Mouse (Mus musculus) hindbrain, embryonic 10.5 days (tissue): ENCODE data around the gene Mecom. TPM values are rescaled to one million over a fixed set of nuclear protein-coding genes. Genes with fewer than 3 reads are reported as not detected.
A peak's percentile ranks its signal among the peaks of the same experiment; 100 is the strongest.

ENCODE experiments used
- DNase-seq: peaks from one replicate; pipeline ENCODE4 v3.0.0-alpha.2; 2017; ENCODE audit warnings: low spot score
- H3K27ac ChIP-seq: fragments of 300-500 bp; sonication (generic); 2 replicates; pipeline ENCODE4 v1.5.1; 2016; ENCODE audit warnings: mild to moderate bottlenecking, moderate library complexity
- H3K27me3 ChIP-seq: fragments of 300-500 bp; sonication (generic); 2 replicates; pipeline ENCODE4 v1.6.1; 2016; ENCODE audit warnings: mild to moderate bottlenecking; ENCODE audit not compliant: poor library complexity, insufficient read depth, severe bottlenecking
- H3K36me3 ChIP-seq: fragments of 300-500 bp; sonication (generic); 2 replicates; pipeline ENCODE4 v1.6.1; 2016; ENCODE audit warnings: mild to moderate bottlenecking, moderate library complexity
- H3K4me1 ChIP-seq: fragments of 300-500 bp; sonication (generic); replicated peaks from 2 replicates; pipeline ENCODE4 v1.6.1; 2016; ENCODE audit warnings: mild to moderate bottlenecking
- H3K4me3 ChIP-seq: fragments of 300-500 bp; sonication (generic); 2 replicates; pipeline ENCODE4 v1.5.1; 2016; ENCODE audit warnings: mild to moderate bottlenecking, moderate library complexity
- H3K9me3 ChIP-seq: fragments of 300-500 bp; sonication (generic); 2 replicates; pipeline ENCODE4 v1.6.1; 2016; ENCODE audit warnings: mild to moderate bottlenecking, moderate library complexity
- WGBS: fragments of 180-500 bp; shearing (Covaris S2); methylation state at CpG from one replicate; pipeline ENCODE4 v1.1.7; 2016; 5-methylcytosine and 5-hydroxymethylcytosine counted together
- polyA plus RNA-seq: library from polyadenylated mRNA; unstranded; fragments of >200 nt; fragmentation: Nextera tagmentation; extraction: Ambion mirVana; gene quantifications from 2 replicates; pipeline ENCODE4 v1.2.1, GENCODE M21; 2016

Mecom gene
- polyA plus RNA-seq, 1 experiment from 2014 or later, result 25.8 TPM

- H3K4me1 ChIP-seq, result peaks cover 76% of the 10 kb centered on the region
- no peak overlapping the region for H3K27ac ChIP-seq
- H3K36me3 ChIP-seq, result no peaks in the 10 kb centered on the region
- no peak for DNase-seq
- WGBS, result 6% methylated on average over 7 of the region's 7 CpGs
- no peaks in the 10 kb centered on the region for H3K9me3 ChIP-seq
- H3K4me3 ChIP-seq, result no peak overlapping the region
- peaks cover 86% of the 10 kb centered on the region for H3K27me3 ChIP-seq
Observed at GRCm38 (mm10) chr3:30511796-30512195, 36.0 kb downstream of the Mecom start.

DNA sequence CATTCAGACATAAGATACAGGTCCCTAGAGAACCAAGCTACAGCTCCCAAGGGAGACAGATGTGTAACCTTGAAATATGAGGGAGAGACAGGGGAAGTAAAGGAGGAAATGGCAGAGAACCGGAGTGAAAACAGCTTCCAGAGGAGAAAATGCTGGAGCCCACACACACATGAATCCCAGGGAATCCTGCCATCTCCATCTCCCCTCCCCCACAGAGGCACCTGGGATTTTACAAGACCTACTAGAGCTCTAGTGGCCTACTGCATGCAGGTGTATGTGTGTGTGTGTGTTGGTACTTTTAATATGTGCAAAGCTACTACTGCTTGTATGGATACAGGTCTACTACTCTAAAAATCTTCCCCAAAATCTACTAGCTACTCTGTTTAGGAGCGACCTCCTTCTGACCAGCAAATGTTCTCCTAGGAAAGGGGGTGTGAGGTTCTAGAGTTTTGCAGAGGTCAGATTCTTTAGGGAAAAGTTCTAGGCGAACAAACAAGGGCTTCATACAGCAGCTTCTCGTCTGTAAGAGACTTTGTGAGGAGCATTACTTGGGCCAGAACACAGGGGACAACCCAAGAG, 36.7 kb downstream of the Mecom start:
- peak; percentile 26 for DNase-seq
- Histone ChIP-seq H3K9me3 (no peaks in the 10 kb centered on the region), H3K27me3 (peaks cover 80% of the 10 kb centered on the region), H3K36me3 (no peaks in the 10 kb centered on the region), H3K4me1 (peaks cover 83% of the 10 kb centered on the region), H3K4me3 (no peak overlapping the region), H3K27ac (no peak overlapping the region)
- 9% methylated on average over 4 of the region's 4 CpGs for WGBS

GRCm38 (mm10) chr3:30510646-30511045, 37.2 kb downstream of the Mecom start:
- Histone ChIP-seq H3K27me3 (peaks cover 80% of the 10 kb centered on the region), H3K9me3 (no peaks in the 10 kb centered on the region), H3K4me1 (peaks cover 88% of the 10 kb centered on the region), H3K4me3 (peak overlapping the region; percentile 74), H3K36me3 (no peaks in the 10 kb centered on the region), H3K27ac (no peak overlapping the region)
- peak; percentile 30 for DNase-seq
- 3% methylated on average over 8 of the region's 8 CpGs for WGBS

- peaks cover 80% of the 10 kb centered on the region for H3K27me3 ChIP-seq
- peak; percentile 58 for DNase-seq
- 1% methylated on average over 16 of the region's 16 CpGs for WGBS
- H3K36me3 ChIP-seq, result no peaks in the 10 kb centered on the region
- H3K27ac ChIP-seq, result no peak overlapping the region
- H3K4me3 ChIP-seq, result peak overlapping the region; percentile 74
- H3K9me3 ChIP-seq, result no peaks in the 10 kb centered on the region
- H3K4me1 ChIP-seq, result peaks cover 88% of the 10 kb centered on the region
Observed at GRCm38 (mm10) chr3:30510105-30510504, 37.7 kb downstream of the Mecom start.

DNA sequence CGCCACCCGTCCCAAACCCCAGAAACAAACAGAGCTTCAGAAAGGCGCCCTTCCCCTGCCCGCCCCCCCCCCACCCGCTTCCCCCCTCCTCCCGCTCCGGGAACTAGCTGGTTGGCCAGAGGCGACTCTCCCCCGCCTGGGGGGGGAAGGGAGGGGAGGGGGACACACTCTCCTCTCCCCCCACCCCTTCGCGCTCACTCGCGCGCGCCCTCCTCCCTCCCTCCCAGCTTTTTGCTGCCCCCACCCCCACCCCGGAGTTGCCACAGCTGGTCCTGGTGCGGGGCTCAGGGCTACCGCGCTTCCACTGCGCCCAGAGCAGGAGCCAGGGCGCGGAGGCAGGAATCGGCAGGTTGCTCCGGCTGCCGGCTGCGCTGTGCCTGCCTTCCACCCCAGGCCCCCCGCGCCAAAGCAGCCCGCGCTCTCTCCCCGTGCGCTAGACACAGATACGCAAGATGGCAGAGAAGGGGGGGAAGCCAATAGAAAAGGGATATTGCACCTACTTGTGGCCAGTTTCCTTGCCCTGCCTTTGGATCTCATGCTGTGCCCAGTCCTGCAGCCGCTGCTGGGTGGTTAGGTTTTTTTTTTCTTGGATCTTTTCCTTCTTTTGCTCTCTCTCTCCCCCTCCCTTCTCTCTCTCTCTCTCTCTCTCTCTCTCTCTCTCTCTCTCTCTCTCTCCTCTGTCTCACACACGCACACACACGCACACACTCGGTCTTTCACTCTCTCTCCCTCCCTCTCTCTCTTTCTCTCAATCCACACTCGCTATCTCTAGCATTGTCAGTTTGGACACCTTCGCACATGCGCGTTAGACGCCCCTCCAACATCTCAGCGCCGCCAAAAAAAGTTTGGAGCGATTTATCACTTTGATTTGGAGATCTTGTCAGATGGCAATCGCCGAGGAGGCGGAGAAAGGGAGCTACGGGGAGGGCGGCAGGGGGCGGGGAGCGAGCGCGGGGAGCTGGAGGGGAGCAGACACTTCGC, 38.6 kb downstream of the Mecom start:
- DNase-seq, result peak; percentile 85
- Histone ChIP-seq H3K9me3 (no peaks in the 10 kb centered on the region), H3K27me3 (peaks cover 82% of the 10 kb centered on the region), H3K27ac (peak overlapping the region; percentile 94), H3K4me3 (peak overlapping the region; percentile 74), H3K36me3 (no peaks in the 10 kb centered on the region), H3K4me1 (peaks cover 88% of the 10 kb centered on the region)
- WGBS, result under 1% methylated on average over 51 of the region's 55 CpGs

DNA sequence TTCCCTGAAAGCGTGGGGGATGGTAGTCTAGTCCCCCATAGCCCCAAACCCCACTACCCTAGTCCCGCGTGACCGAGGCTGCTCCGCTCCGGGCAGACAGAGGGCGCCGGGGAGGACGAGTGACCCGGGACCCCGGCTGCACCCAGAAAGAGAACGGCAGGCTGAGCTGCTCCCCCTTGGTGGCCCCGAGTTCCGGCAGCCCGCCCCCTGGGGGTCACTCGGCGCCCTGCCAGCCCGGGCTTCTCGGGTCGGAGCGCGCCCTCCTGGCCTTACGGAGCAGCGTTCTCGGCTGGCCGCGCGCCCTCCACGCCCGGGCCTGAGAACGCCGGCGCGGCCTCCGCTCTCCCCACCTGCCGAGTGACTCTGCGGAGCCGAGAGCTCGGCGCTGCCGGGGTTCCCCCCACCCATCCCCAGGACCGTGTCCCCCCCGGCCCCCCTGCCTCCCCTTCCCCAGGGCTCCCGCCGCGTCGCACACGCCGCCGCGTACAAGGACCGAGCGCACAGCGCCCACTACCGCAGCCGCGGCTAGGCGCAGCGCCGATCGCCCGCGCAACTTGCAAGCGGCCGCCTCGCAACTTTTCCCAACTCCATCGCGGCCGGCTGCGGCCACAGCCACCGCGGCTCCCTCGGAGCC, 39.4 kb downstream of the Mecom start:
- Histone ChIP-seq H3K27me3 (peaks cover 82% of the 10 kb centered on the region), H3K27ac (peak overlapping the region; percentile 94), H3K4me1 (peaks cover 84% of the 10 kb centered on the region), H3K4me3 (peak overlapping the region; percentile 74), H3K36me3 (no peaks in the 10 kb centered on the region), H3K9me3 (no peaks in the 10 kb centered on the region)
- under 1% methylated on average over 73 of the region's 73 CpGs for WGBS
- DNase-seq, result peak; percentile 85

DNA sequence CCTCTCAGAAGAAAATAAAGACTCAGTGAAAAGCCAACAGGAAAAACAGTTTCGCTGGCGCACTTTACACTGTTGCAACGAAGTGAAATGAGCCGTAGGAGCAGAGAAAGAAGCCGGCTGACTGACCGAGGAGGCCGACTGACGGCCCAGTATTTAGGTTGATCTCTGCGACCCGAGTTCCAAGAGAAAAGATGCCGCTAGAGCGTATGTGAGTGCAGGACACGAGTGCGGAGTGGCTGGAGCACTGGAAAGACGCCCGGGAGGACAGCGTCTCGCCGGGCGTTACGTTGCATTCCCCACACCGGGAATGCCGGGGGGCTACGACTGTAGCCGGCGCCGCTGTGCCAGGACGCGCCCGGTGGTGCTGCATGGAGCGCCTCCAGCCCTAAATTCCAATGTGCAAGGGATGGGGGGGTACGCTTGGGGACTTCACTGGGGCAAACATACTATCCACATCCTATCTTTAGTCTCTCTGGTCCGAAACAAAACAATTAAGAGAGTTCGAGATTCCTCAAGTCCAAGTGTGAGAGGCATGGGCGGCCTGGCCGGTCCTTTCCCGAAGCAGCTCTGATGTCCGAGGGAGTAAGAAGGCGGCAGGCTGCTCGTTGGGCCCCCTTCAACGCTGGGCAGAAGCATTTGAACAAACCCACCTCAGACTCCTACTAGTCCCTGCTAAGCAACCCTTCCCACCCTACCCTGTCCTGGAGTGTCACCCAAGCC, 40.1 kb downstream of the Mecom start:
- under 1% methylated on average over 41 of the region's 41 CpGs for WGBS

DNA sequence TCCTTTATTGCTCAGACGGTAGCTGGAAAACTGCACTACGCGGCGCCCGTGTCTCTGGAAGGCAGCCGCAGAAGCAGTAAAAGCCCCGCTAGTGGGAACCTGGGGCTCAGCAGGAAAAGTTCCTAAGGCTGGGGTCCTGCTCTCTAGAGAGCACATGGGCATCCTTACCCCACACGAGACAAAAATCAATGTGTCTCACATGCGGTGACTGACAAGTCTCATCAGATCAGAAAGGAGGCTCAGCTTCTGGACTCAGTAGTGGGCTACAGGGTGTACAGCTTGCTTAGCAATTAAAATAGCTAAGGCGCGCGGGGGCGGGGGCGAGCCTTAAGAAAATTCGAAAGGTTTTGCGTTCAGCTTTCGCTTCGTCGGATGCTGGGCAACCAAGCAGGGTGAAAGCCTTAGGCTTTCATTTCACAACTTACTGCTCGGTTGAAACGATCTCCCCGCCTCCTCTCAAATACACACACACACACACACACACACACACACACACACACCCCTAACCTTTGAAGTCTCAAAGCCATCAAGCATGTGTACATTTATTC, 40.7 kb downstream of the Mecom start:
- Histone ChIP-seq H3K36me3 (no peaks in the 10 kb centered on the region), H3K4me1 (peaks cover 73% of the 10 kb centered on the region), H3K27me3 (peaks cover 70% of the 10 kb centered on the region), H3K27ac (peak overlapping the region; percentile 94), H3K9me3 (no peaks in the 10 kb centered on the region), H3K4me3 (peak overlapping the region; percentile 74)
- under 1% methylated on average over 22 of the region's 22 CpGs for WGBS
- DNase-seq, result no peak

More for the DNA sequence above, 40.1 kb downstream of the Mecom start:
- H3K36me3 ChIP-seq, result no peaks in the 10 kb centered on the region
- peak overlapping the region; percentile 94 for H3K27ac ChIP-seq
- H3K27me3 ChIP-seq, result peaks cover 76% of the 10 kb centered on the region
- no peaks in the 10 kb centered on the region for H3K9me3 ChIP-seq
- peaks cover 78% of the 10 kb centered on the region for H3K4me1 ChIP-seq
- H3K4me3 ChIP-seq, result peak overlapping the region; percentile 74
- DNase-seq, result peak; percentile 70

DNA sequence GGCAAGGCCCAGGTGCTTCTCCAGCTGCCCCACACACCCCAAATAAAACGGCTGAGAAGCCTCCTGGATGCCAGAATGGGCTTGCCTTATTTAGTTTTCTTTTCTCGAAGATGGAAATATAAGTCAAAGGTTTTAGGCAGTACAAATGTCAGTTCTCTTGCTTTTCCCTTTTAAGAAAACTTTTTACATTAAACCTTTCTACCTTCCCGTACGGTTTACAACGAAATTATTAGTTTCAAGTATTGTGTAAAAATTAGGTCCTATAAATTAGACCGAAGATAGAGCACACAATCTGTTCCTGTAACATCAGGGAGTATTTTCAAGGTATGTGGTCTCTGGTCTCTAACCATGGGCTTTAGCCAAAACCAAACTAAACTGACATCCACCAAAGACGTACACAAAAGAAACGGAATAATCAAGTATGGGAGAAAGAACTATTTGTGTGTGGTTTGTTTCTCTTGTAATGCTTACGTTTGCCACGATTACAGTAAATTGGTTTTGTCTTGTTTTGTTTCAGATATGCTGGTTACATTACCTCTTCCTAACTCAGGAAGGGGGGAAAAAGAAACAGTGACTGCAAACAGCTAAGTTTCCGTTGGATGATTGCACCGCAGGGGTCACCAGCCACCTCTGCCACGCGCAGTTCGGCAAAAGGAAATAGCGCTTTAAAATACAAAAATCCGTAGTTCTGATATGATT, 41.3 kb downstream of the Mecom start:
- H3K4me1 ChIP-seq, result peaks cover 73% of the 10 kb centered on the region
- 3% methylated on average over 17 of the region's 17 CpGs for WGBS
- H3K9me3 ChIP-seq, result no peaks in the 10 kb centered on the region
- peaks cover 64% of the 10 kb centered on the region for H3K27me3 ChIP-seq
- H3K27ac ChIP-seq, result peak overlapping the region; percentile 94
- H3K36me3 ChIP-seq, result no peaks in the 10 kb centered on the region
- H3K4me3 ChIP-seq, result peak overlapping the region; percentile 74
- DNase-seq, result no peak

- Histone ChIP-seq H3K27me3 (peaks cover 57% of the 10 kb centered on the region), H3K36me3 (no peaks in the 10 kb centered on the region), H3K27ac (peak overlapping the region; percentile 12; the same call in 1 of the 2 replicates), H3K4me1 (peaks cover 69% of the 10 kb centered on the region), H3K9me3 (no peaks in the 10 kb centered on the region), H3K4me3 (peak overlapping the region; percentile 74)
- peak; percentile 37 for DNase-seq
- 6% methylated on average over 16 of the region's 16 CpGs for WGBS
Observed at GRCm38 (mm10) chr3:30505741-30506251, 42.0 kb downstream of the Mecom start.

DNA sequence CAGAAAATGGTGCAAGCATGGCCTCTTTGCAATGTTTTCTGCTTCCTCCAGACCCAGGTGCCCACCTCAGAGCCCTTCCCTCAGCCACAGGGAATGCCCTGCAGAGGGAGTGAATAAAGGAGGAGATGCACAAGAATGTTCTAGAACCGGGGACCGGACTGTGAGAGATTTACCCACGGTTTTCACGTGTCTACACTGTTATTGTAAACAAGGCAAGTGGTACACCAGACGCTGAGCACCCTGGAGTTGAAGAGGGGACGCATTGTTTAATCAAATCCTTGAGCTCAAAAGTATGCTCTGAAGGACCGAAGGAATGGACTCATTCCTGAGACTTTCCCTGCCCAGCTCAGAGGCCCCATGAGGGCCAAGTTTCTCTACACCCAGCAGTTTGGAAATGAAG, 43.2 kb downstream of the Mecom start:
- H3K27ac ChIP-seq, result peak overlapping the region; percentile 17; the same call in 1 of the 2 replicates
- H3K36me3 ChIP-seq, result no peaks in the 10 kb centered on the region
- H3K9me3 ChIP-seq, result no peaks in the 10 kb centered on the region
- no peak for DNase-seq
- no peak overlapping the region for H3K4me3 ChIP-seq
- H3K4me1 ChIP-seq, result peaks cover 58% of the 10 kb centered on the region
- peaks cover 44% of the 10 kb centered on the region for H3K27me3 ChIP-seq
- 33% methylated on average over 7 of the region's 7 CpGs for WGBS
